Mouse (Mus musculus) E14TG2a.4 (cell line): ENCODE data around the gene Atp8a2.

Experiments
- H3K27me3 ChIP-seq: 2 replicates; pipeline ENCODE4 v1.6.1; 2014; ENCODE audit warnings: low read length, control low read depth; ENCODE audit not compliant: insufficient read depth
- H3K36me3 ChIP-seq: 2 replicates; pipeline ENCODE4 v1.6.1; 2014; ENCODE audit warnings: low read length, control low read depth; ENCODE audit not compliant: insufficient read depth
- H3K4me1 ChIP-seq: replicated peaks from 2 replicates; pipeline ENCODE4 v1.6.1; 2014; ENCODE audit warnings: low read depth, low read length, control low read depth
- H3K4me3 ChIP-seq: replicated peaks from 2 replicates; pipeline ENCODE4 v1.5.1; 2014; ENCODE audit warnings: mild to moderate bottlenecking, low read length
- H3K9me3 ChIP-seq: 2 replicates; pipeline ENCODE4 v1.6.1; 2014; ENCODE audit warnings: low read length, control low read depth
- CTCF ChIP-seq: conservative IDR thresholded peaks from 2 replicates; pipeline ENCODE4 v1.5.1; 2014; ENCODE audit warnings: low read length
- NANOG ChIP-seq: IDR thresholded peaks from 2 replicates; pipeline ENCODE4 v1.6.1; 2014; ENCODE audit warnings: borderline replicate concordance, low read length, mixed read lengths
- POU5F1 ChIP-seq: IDR thresholded peaks from 2 replicates; pipeline ENCODE4 v1.6.1; 2014; ENCODE audit warnings: low read length, borderline replicate concordance

The Atp8a2 gene

DNA sequence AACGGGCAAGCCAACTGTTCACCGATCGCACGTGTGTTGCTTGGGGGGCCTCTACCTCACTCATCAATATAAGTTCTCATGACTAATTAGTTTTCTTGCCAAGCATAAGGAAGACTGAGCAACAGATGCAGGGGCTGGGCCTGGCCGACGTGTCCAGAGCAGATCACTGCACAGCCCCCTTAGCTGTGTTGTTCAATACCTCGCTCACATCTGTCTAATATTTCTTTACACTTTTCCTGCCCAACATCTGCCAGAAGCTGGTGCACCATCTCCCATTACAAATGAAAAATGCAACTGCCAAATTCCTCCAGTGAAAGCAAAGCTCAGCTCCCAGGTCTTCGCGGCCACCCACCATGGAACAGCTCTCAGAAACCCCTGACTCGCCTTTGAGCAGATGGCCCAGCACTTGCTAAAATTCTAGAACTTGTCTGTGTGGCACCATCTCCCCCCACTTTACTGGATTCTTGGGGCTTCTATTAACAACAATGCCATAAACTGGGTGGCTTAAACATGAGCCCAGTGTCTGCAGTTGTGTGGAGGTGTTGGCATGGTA lies 313.4 kb downstream of the Atp8a2 start:
- TF ChIP-seq CTCF (no peak), POU5F1 (no peak), NANOG (no peak)
- Histone ChIP-seq H3K27me3 (no peaks in the 10 kb centered on the region), H3K36me3 (no peaks in the 10 kb centered on the region), H3K4me3 (no peak overlapping the region), H3K9me3 (no peaks in the 10 kb centered on the region), H3K4me1 (no peaks in the 10 kb centered on the region)

DNA sequence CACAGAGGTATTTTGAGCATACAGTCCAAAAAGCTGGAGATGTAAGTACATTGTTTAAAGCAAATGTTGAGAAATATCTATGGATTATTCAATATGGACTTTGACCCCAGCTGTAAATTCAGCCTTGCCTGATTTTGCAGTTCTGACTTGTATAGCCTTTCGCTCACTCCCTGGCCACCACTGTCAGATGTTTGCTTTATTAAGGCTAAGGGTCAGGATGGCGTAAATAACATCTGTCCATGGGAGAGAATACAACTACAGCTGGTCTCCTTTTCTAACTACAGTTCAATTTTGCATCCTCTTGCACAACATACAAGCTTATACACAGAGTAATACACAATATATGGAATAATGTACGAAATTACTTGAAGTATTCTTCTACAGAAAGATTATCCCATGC lies 316.1 kb downstream of the Atp8a2 start:
- Histone ChIP-seq H3K36me3 (no peaks in the 10 kb centered on the region), H3K4me1 (no peaks in the 10 kb centered on the region), H3K27me3 (no peaks in the 10 kb centered on the region), H3K4me3 (no peak overlapping the region), H3K9me3 (no peaks in the 10 kb centered on the region)
- TF ChIP-seq NANOG (no peak), CTCF (no peak)

DNA sequence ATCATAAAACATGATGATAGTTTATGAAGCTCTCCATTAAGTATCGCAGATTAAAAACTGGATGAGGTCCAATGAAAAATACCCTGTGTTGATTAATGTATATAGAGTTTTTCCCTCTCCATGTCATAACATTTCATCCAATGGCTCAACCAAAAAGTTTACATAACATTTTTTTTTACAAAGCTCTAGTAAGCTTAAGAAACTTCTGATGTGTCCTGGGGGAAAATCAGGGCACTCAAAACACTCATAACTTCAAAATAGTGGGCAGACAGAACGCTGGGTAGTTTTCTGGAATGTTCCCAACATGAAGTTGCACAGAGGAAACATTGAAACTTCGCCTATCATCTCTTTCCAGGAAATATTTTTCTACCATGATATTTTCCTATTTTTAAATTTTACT lies 318.7 kb downstream of the Atp8a2 start:
- Histone ChIP-seq H3K27me3 (no peaks in the 10 kb centered on the region), H3K9me3 (no peaks in the 10 kb centered on the region), H3K36me3 (no peaks in the 10 kb centered on the region), H3K4me1 (peaks cover 7% of the 10 kb centered on the region), H3K4me3 (no peak overlapping the region)
- TF ChIP-seq POU5F1, result no peak

DNA sequence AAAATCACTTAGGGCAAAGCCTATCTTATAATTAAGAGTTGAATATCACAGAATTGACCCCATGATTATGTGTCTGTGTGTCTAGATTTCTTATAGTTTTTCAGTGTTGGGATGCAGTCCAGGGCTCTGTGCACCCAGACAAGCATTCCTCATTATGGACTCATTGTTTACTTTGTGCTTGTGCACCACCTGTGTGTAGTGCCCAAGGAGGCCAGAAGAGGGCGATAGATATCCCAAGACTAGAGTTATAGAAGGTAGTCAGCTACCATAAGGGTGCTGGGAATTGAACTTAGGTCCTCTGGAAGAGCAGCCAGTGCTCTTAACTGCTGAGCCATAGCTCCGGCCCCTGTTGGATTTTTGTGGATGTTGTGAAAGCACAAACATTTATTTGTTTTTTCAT lies 320.5 kb downstream of the Atp8a2 start:
- Histone ChIP-seq H3K36me3 (no peaks in the 10 kb centered on the region), H3K27me3 (no peaks in the 10 kb centered on the region), H3K9me3 (no peaks in the 10 kb centered on the region), H3K4me3 (no peak overlapping the region), H3K4me1 (peaks cover 13% of the 10 kb centered on the region)
- TF ChIP-seq NANOG (no peak), CTCF (peak; percentile 71), POU5F1 (no peak)

DNA sequence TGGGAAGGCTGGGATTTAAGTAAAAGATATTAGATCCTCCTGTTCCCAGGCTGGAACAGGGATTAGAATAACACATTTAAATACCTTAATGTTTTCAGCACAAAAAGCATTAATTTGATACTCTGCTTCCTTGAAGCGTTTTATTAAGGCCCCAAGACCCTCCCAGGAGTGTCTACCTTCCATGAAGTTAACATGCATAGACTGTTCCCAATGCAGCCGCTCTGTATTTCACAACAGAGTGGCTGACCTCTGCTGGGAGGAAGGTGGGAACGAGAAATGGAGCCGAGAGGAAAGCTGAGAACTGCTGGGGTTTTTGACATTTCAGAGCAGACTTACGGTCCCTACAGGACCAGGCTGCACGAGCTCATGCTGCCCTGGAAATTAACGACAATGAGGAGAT lies 328.6 kb downstream of the Atp8a2 start:
- no peaks in the 10 kb centered on the region for H3K27me3 ChIP-seq

DNA sequence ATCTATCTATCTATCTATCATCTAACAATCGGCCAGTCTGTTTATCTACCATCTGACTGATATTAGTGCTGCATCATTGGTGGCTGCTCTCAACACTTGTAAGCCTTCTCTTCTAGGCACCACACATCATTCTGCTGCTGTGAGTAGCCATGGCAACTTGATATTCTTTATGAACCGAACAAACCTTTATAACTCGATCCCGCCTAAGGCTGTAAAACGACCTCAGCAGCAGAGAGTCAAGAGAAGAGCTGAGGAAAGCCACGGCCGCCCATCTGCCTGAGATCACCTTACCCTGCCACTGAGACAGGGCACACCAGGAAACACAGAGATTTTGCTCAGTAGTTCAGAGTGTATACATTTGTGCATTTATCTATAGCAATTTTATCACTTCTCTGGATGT lies 329.2 kb downstream of the Atp8a2 start:
- TF ChIP-seq POU5F1 (no peak), NANOG (no peak), CTCF (no peak)
- peaks cover 7% of the 10 kb centered on the region; the same call in 1 of the 2 replicates for H3K9me3 ChIP-seq

More for the DNA sequence above, 328.6 kb downstream of the Atp8a2 start:
- TF ChIP-seq CTCF (no peak), POU5F1 (no peak), NANOG (no peak)
- H3K9me3 ChIP-seq, result peaks cover 7% of the 10 kb centered on the region; the same call in 1 of the 2 replicates
- H3K4me3 ChIP-seq, result no peak overlapping the region
- H3K4me1 ChIP-seq, result peaks cover 11% of the 10 kb centered on the region
- H3K36me3 ChIP-seq, result no peaks in the 10 kb centered on the region

DNA sequence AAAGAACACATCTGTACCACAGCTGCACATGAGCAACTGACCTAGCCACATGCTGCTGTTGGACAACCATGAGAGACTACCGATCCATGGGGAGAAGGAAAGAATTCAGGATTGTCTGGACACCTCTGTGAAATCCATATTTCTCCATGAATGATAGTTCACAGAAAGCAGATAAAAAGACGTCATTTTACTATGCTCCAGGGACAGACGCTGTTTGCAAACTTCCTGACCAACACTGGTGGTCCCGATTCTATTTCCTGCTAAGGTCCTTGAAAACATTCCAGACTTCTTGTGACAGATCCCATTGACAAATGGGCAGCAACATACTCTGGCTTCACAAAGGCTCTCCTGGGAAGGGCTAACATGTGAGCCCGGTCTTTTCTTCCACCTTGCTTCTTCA lies 331.0 kb downstream of the Atp8a2 start:
- no peak for TF ChIP-seq NANOG
- no peak for TF ChIP-seq POU5F1
- TF ChIP-seq CTCF, result no peak
- peaks cover 7% of the 10 kb centered on the region; the same call in 1 of the 2 replicates for H3K9me3 ChIP-seq
- H3K36me3 ChIP-seq, result no peaks in the 10 kb centered on the region
- H3K4me1 ChIP-seq, result peaks cover 6% of the 10 kb centered on the region
- H3K4me3 ChIP-seq, result no peak overlapping the region
- H3K27me3 ChIP-seq, result no peaks in the 10 kb centered on the region

More for the DNA sequence above, 329.2 kb downstream of the Atp8a2 start:
- H3K4me1 ChIP-seq, result peaks cover 8% of the 10 kb centered on the region
- no peaks in the 10 kb centered on the region for H3K36me3 ChIP-seq
- no peaks in the 10 kb centered on the region for H3K27me3 ChIP-seq
- H3K4me3 ChIP-seq, result no peak overlapping the region

DNA sequence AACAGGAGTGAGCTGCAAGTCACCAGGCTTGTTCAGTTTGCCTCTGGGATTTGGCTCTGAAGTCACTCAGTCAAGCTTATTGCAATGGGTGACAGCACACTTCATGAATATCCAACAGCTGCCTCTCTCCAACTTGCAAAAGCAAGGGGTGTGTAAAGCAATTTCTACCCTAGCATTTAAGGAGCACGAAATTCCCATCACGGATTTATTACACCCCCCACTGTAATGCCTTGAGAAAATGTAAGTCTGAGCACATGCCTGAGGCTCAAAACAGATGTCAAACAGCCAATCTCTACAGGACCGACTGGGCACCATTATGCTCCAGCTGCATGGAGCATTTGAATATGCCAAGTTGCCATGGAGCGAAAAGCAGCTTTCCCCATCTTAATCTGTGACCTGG lies 334.6 kb downstream of the Atp8a2 start:
- Histone ChIP-seq H3K4me3 (no peak overlapping the region), H3K36me3 (no peaks in the 10 kb centered on the region), H3K9me3 (peaks cover 7% of the 10 kb centered on the region; the same call in 1 of the 2 replicates), H3K27me3 (0 out of 2 replicates have a peak, but pooled peaks cover 5% of the 10 kb centered on the region), H3K4me1 (no peaks in the 10 kb centered on the region)
- no peak for TF ChIP-seq CTCF
- TF ChIP-seq NANOG, result no peak

DNA sequence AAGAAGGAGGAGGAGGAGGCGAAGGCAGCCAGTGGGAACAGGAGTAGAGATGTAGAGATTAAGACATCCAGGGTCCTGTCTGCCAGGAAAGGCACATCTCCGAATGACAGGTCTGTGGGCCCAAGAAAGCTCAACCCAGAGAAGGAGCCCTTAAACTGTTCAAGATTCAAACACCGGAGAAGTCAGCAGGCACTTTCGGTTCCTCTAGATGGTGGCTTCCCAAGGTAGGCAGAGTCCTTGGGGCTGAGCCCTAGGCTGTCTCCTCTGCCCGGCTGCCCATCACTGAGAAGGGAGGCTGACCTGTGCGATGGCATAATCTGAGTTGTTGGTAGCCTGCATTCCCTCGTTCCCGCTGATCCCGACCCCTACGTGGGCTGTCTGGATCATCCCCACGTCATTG lies 337.1 kb downstream of the Atp8a2 start:
- no peak overlapping the region for H3K4me3 ChIP-seq
- no peak for TF ChIP-seq POU5F1
- TF ChIP-seq NANOG, result no peak
- no peak for TF ChIP-seq CTCF
- no peaks in the 10 kb centered on the region for H3K36me3 ChIP-seq
- H3K9me3 ChIP-seq, result peaks cover 6% of the 10 kb centered on the region; the same call in 1 of the 2 replicates
- H3K27me3 ChIP-seq, result 0 out of 2 replicates have a peak, but pooled peaks cover 5% of the 10 kb centered on the region
- H3K4me1 ChIP-seq, result no peaks in the 10 kb centered on the region
